Mouse (Mus musculus): ENCODE measurements around the gene Gm45233.

Gm45233 gene

GRCm38 (mm10) chr7:43495343-43496021 lies 51.6 kb downstream of the Gm45233 start:
- DNase-seq (ENCODE audit: low read depth), result no peak

- DNase-seq (ENCODE audit: low read depth), result no peak
Observed at GRCm38 (mm10) chr7:43511707-43512478, 68.0 kb downstream of the Gm45233 start.

GRCm38 (mm10) chr7:43512519-43512918 lies 68.6 kb downstream of the Gm45233 start:
- DNase-seq (ENCODE audit: low read depth), result no peak

Data from naive thymus-derived CD4-positive, alpha-beta T cell, adult 2 months (primary cell).